Mouse (Mus musculus) liver, postnatal 0 days (tissue): ENCODE data around the gene Treml4. TPM values are rescaled to one million over a fixed set of nuclear protein-coding genes. Genes with fewer than 3 reads are reported as not detected.
A peak's percentile ranks its signal among the peaks of the same experiment; 100 is the strongest.

Experiments used
- ATAC-seq: fragments of 200-750 bp; cut with Nextera tagmentation; 2 replicates; pipeline ENCODE4 v1.8.0; 2017; ENCODE audit warnings: mild to moderate bottlenecking, moderate library complexity
- DNase-seq: peaks from one replicate; pipeline ENCODE4 v3.0.0-alpha.2; 2016
- H3K27ac ChIP-seq: fragments of 300-500 bp; sonication (generic); 2 replicates; pipeline ENCODE4 v1.5.1; 2014; ENCODE audit warnings: antibody characterized with exemption, moderate library complexity, mild to moderate bottlenecking, low read depth
- H3K27me3 ChIP-seq: fragments of 300-500 bp; sonication (generic); 2 replicates; pipeline ENCODE4 v1.6.1; 2014; ENCODE audit warnings: low read length, control low read depth, mixed read lengths; ENCODE audit not compliant: insufficient read depth
- H3K36me3 ChIP-seq: fragments of 300-500 bp; sonication (generic); replicated peaks from 2 replicates; pipeline ENCODE4 v1.6.1; 2014; ENCODE audit warnings: mild to moderate bottlenecking, control low read depth, low read length, moderate library complexity, mixed read lengths; ENCODE audit not compliant: insufficient read depth
- H3K4me1 ChIP-seq: fragments of 300-500 bp; sonication (generic); 2 replicates; pipeline ENCODE4 v1.6.1; 2014; ENCODE audit warnings: antibody characterized with exemption, mild to moderate bottlenecking, control low read depth; ENCODE audit not compliant: insufficient read depth
- H3K4me2 ChIP-seq: fragments of 300-500 bp; sonication (generic); 2 replicates; pipeline ENCODE4 v1.6.1; 2014; ENCODE audit warnings: low read depth, mild to moderate bottlenecking, low read length, moderate library complexity, mixed read lengths
- H3K4me3 ChIP-seq: fragments of 300-500 bp; sonication (generic); 2 replicates; pipeline ENCODE4 v1.5.1; 2014; ENCODE audit warnings: low read depth, low read length
- H3K9ac ChIP-seq: fragments of 300-500 bp; sonication (generic); replicated peaks from 2 replicates; pipeline ENCODE4 v1.6.1; 2014; ENCODE audit warnings: mild to moderate bottlenecking, moderate library complexity
- H3K9me3 ChIP-seq: fragments of 300-500 bp; sonication (generic); 2 replicates; pipeline ENCODE4 v1.6.1; 2016; ENCODE audit warnings: mild to moderate bottlenecking, control low read depth, low read length, mixed read lengths
- CTCF ChIP-seq: sonication (generic); IDR thresholded peaks from 2 replicates; pipeline ENCODE4 v1.5.1; 2016; ENCODE audit warnings: antibody characterized with exemption, low read depth
- EP300 ChIP-seq: IDR thresholded peaks from 2 replicates; pipeline ENCODE4 v1.6.1; 2016; ENCODE audit warnings: antibody characterized with exemption, low read depth, mild to moderate bottlenecking
- WGBS: fragments of 180-500 bp; shearing (Covaris S2); extraction: QIAGEN DNeasy Blood & Tissue Kit; methylation state at CpG from one replicate; pipeline ENCODE4 v1.1.7; 2014; ENCODE audit not compliant: insufficient replicate concordance; 5-methylcytosine and 5-hydroxymethylcytosine counted together
- polyA plus RNA-seq: library from polyadenylated mRNA; unstranded; fragments of >200 nt; fragmentation: Nextera tagmentation; extraction: Ambion mirVana; gene quantifications from 2 replicates; pipeline ENCODE4 v1.2.1, GENCODE M21; 2015

The Treml4 gene
- 7.9 and 9.2 TPM in 2 replicates for polyA plus RNA-seq

DNA sequence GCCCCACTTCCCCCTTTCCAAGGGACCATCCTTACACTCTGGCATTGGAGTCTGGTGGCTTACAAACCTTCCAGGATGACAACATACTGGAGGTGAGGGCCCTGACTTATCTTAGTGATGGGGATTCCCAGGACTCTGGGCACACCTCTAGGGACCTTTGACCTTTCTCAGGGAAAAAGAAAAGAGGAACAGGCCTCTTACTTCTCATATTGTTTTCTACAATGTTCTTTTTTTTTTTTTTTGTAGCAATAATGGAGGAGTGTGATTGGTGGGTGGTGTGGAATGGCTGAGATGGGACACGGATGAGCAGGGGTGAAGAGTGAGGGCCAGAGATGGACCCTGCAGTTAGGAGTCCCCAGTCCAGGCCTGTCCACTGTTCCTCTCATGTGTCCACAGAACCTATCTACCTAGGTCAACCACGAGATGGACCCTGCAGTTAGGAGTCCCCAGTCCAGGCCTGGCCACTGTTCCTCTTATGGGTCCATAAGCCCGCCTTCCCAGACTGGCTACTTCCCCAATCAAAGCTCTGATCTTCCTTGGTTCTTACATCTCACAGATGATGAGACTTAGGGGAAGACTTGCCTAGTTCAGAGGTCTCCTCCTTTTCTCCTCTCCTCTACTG is at the start of gene Treml4:
TSS of gene Treml4 (plus strand) at position 555 of the 622 bp plus-strand sequence.
- H3K36me3 ChIP-seq: no peaks in the 10 kb centered on the region
- DNase-seq (no peak), ATAC-seq (0 out of 2 replicates have a peak, but pooled peaks have one; percentile 17)
- no peak for TF ChIP-seq CTCF
- no peak for TF ChIP-seq EP300
- H3K27me3 ChIP-seq: no peaks in the 10 kb centered on the region
- peak within 1 kb of the TSS; percentile 5; the same call in 1 of the 2 replicates for H3K4me2 ChIP-seq
- H3K9me3 ChIP-seq: peaks cover 4% of the 10 kb centered on the region
- 67% methylated on average over 3 of the region's 3 CpGs for WGBS
- H3K27ac ChIP-seq: no peak within 1 kb of the TSS
- H3K9ac ChIP-seq: no peak within 1 kb of the TSS
- H3K4me3 ChIP-seq: no peak within 1 kb of the TSS
- H3K4me1 ChIP-seq: peaks cover 15% of the 10 kb centered on the region; the same call in 1 of the 2 replicates

DNA sequence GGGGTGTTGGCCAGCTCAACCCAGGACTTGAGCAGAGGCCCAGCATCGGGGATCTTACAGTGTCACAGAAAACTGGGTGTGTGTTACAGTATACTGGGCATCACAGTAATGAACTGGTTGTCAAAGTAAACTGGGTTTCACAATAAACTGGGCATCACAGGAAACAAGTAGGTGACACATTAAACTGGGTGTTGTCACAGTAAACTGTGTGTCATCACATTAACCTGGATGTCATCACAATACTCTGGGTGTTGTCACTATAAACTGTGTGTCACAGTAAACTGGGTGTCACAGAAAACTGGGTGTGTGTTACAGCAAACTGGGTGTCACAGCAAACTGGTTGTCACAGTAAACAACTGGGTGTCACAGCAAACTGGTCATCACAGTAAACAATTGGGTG is 48.7 kb upstream of the Treml4 start:
- TF ChIP-seq CTCF: no peak
- TF ChIP-seq EP300: no peak
- 89% methylated on average over 1 of the region's 1 CpGs for WGBS
- H3K27ac ChIP-seq: no peak overlapping the region

DNA sequence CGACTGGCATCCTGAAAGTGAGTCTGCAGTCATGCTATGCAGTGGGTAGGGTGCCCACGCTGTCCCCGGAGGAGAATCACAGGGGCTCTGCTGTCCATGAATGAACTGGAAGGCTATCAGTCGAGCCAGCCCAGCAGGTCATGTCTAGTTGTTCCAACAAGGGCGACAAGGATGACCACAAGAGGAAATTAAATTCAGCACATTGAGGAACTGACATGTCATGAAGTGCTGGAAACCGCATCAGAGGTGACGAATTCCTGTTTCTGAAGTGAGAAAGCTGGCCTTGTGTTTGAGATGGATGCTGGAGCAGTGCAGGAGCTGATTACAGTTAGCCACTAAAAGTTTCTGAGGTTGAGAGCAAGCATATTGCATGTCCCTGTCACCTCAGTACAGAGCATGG is 33.4 kb upstream of the Treml4 start:
- WGBS: 33% methylated on average over 7 of the region's 7 CpGs
- Histone ChIP-seq H3K27ac (no peak overlapping the region), H3K9ac (no peak overlapping the region), H3K4me1 (no peaks in the 10 kb centered on the region; the same call in 1 of the 2 replicates), H3K36me3 (no peaks in the 10 kb centered on the region), H3K4me2 (no peak overlapping the region), H3K9me3 (no peaks in the 10 kb centered on the region), H3K27me3 (no peaks in the 10 kb centered on the region), H3K4me3 (no peak overlapping the region)
- peak; percentile 18 for DNase-seq
- TF ChIP-seq EP300: no peak
- TF ChIP-seq CTCF: no peak
- ATAC-seq: no peak; the same call in 1 of the 2 replicates

More for the DNA sequence above, 48.7 kb upstream of the Treml4 start:
- Histone ChIP-seq H3K36me3 (no peaks in the 10 kb centered on the region), H3K4me2 (no peak overlapping the region), H3K4me1 (no peaks in the 10 kb centered on the region), H3K4me3 (no peak overlapping the region), H3K9ac (no peak overlapping the region), H3K9me3 (no peaks in the 10 kb centered on the region), H3K27me3 (no peaks in the 10 kb centered on the region)
- DNase-seq: no peak
- ATAC-seq: no peak

DNA sequence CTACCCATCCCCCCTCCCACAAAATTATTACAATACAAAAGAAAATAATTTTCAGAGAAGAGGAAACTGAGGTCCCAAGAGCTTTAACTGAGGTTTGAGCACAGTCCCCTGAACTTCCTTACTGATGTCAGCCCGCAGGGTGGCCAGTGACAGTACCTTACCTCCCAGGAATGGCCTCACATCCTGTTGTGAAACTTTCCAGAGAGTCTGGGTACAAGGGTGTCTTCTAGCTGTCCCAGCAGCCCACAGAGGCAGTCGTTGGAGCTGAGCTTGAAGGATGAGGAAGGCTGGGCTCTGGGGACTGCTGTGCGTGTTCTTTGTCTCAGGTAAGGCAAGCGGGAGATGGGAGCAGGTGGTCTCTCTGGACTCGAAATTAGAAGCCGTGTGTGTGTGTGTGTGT is 31.6 kb upstream of the Treml4 start, which contains the start of gene Trem1:
TSS of gene Trem1 (plus strand) at position 251 of the 400 bp plus-strand sequence.
- peak; percentile 49 for DNase-seq
- 0 out of 2 replicates have a peak within 1 kb of the TSS, but pooled peaks have one; percentile 23 for H3K4me2 ChIP-seq
- ATAC-seq: peak; percentile 60
- TF ChIP-seq EP300 (no peak), CTCF (no peak)
- peak within 1 kb of the TSS; percentile 25 for H3K4me3 ChIP-seq
- no peaks in the 10 kb centered on the region; the same call in 1 of the 2 replicates for H3K4me1 ChIP-seq
- no peaks in the 10 kb centered on the region for H3K36me3 ChIP-seq
- no peaks in the 10 kb centered on the region for H3K27me3 ChIP-seq
- no peaks in the 10 kb centered on the region for H3K9me3 ChIP-seq
- H3K27ac ChIP-seq: peak within 1 kb of the TSS; percentile 7; the same call in 1 of the 2 replicates
- no peak within 1 kb of the TSS for H3K9ac ChIP-seq
- 46% methylated on average over 5 of the region's 6 CpGs for WGBS

DNA sequence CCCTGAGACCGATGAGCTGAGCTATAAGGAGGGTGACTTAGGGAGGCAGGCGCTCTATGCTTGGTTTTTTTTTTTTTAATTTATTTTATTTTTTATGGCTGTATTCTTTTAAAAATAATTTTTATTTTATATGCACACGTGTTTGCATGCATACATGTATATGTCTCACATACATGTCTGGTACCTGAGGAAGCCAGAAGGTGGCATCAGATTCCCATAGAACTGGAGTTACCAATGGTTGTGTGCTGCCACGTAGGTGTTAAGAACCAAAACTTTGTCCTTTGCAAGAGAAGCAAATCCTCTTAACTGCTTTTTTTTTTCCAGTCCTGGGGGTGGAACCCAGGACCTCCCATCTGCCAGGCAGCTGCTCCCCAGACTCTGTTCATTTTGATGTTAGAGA is 30.3 kb upstream of the Treml4 start:
- H3K9me3 ChIP-seq: no peaks in the 10 kb centered on the region
- ATAC-seq (no peak), DNase-seq (no peak)
- no peaks in the 10 kb centered on the region for H3K27me3 ChIP-seq
- H3K4me2 ChIP-seq: no peak overlapping the region; the same call in 1 of the 2 replicates
- no peaks in the 10 kb centered on the region; the same call in 1 of the 2 replicates for H3K4me1 ChIP-seq
- no peak overlapping the region for H3K27ac ChIP-seq
- no peak overlapping the region for H3K9ac ChIP-seq
- H3K4me3 ChIP-seq: peak overlapping the region; percentile 25; the same call in 1 of the 2 replicates
- WGBS: 85% methylated on average over 4 of the region's 4 CpGs
- TF ChIP-seq EP300 (no peak), CTCF (peak; percentile 19)
- no peaks in the 10 kb centered on the region for H3K36me3 ChIP-seq

DNA sequence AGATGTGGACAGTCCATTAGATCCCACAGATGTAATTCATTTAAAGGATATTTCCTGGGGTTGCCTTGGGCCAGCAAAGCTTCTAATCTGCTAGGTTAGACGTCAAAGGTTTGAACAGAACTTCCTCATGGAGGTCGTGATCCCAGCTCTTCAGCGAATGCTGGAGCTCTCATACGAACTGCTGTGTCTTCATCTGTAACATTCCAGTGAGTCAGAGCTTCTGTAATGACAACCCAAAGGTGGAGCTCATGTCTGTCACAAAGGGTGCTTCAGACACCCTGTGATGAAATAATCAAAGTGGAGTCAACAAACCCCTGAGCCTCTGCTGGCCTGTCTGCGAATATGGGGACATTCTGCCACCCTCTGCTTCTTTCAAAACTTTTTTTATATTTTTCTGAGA is 29.5 kb upstream of the Treml4 start:
- Histone ChIP-seq H3K36me3 (no peaks in the 10 kb centered on the region), H3K9me3 (no peaks in the 10 kb centered on the region), H3K27ac (no peak overlapping the region), H3K9ac (no peak overlapping the region), H3K4me1 (no peaks in the 10 kb centered on the region; the same call in 1 of the 2 replicates), H3K4me2 (peak overlapping the region; percentile 1), H3K27me3 (no peaks in the 10 kb centered on the region), H3K4me3 (peak overlapping the region; percentile 19; the same call in 1 of the 2 replicates)
- 52% methylated on average over 5 of the region's 5 CpGs for WGBS
- DNase-seq (no peak), ATAC-seq (peak; percentile 64)
- TF ChIP-seq EP300: no peak
- TF ChIP-seq CTCF: no peak
